Mouse (Mus musculus) liver, embryonic 14.5 days (tissue): ENCODE measurements at regions not wholly inside any gene's neighbourhood (a gene's known extent, or its start where the extent isn't known, plus 50 kb on each side); places are given as distances from the start of the nearest gene placed in this dataset.

Source experiments
- ATAC-seq: fragments of 200-750 bp; cut with Nextera tagmentation; 2 replicates; pipeline ENCODE4 v1.8.0; 2017; ENCODE audit warnings: moderate number of reproducible peaks, mild to moderate bottlenecking, moderate library complexity; ENCODE audit not compliant: insufficient read depth
- DNase-seq, 3 experiments: peaks; one replicate each; pipeline ENCODE4 v3.0.0-alpha.2; 2012 to 2013; ENCODE audit warnings: low read depth in 3 of 3, low spot score in 3 of 3
- H3K27ac ChIP-seq: fragments of 300-500 bp; sonication (generic); 2 replicates; pipeline ENCODE4 v1.5.1; 2014; ENCODE audit warnings: moderate library complexity, mild to moderate bottlenecking, control low read depth, inconsistent platforms
- H3K27me3 ChIP-seq: fragments of 300-500 bp; sonication (generic); 2 replicates; pipeline ENCODE4 v1.6.1; 2014; ENCODE audit warnings: mild to moderate bottlenecking, low read length, moderate library complexity; ENCODE audit not compliant: control insufficient read depth, insufficient read depth
- H3K36me3 ChIP-seq: fragments of 300-500 bp; sonication (generic); replicated peaks from 2 replicates; pipeline ENCODE4 v1.6.1; 2014; ENCODE audit warnings: low read depth; ENCODE audit not compliant: control insufficient read depth, insufficient read depth
- H3K4me1 ChIP-seq, 2 experiments: fragments of 200-500 bp in 1 of 2; fragments of 300-500 bp in 1 of 2; sonication (generic) in 1 of 2; replicated peaks; 2 replicates each; pipeline ENCODE4 v1.6.1; 2012 to 2014; ENCODE audit warnings: antibody characterized with exemption in 1 of 2, inconsistent platforms in 1 of 2, low read length in 1 of 2; ENCODE audit not compliant: control insufficient read depth in 2 of 2, insufficient read depth in 2 of 2
- H3K4me2 ChIP-seq: fragments of 300-500 bp; sonication (generic); 2 replicates; pipeline ENCODE4 v1.6.1; 2014; ENCODE audit warnings: low read depth, mild to moderate bottlenecking, control low read depth, moderate library complexity
- H3K4me3 ChIP-seq, 2 experiments: fragments of 200-500 bp in 1 of 2; fragments of 300-500 bp in 1 of 2; sonication (generic) in 1 of 2; 2 replicates each; pipeline ENCODE4 v1.5.1; 2012 to 2014; ENCODE audit warnings: low read depth in 2 of 2, low read length in 2 of 2, mild to moderate bottlenecking in 2 of 2, control low read depth in 1 of 2, inconsistent platforms in 1 of 2, moderate library complexity in 1 of 2; ENCODE audit not compliant: insufficient read depth in 1 of 2
- H3K9ac ChIP-seq: fragments of 300-500 bp; sonication (generic); replicated peaks from 2 replicates; pipeline ENCODE4 v1.6.1; 2014; ENCODE audit warnings: mild to moderate bottlenecking, control low read depth, moderate library complexity
- H3K9me3 ChIP-seq: fragments of 300-500 bp; sonication (generic); 2 replicates; pipeline ENCODE4 v1.6.1; 2016; ENCODE audit warnings: low read length, mixed read lengths; ENCODE audit not compliant: control insufficient read depth
- CTCF ChIP-seq: IDR thresholded peaks from 2 replicates; pipeline ENCODE4 v1.5.1; 2016; ENCODE audit warnings: antibody characterized with exemption, low read depth, control low read depth
- EP300 ChIP-seq: IDR thresholded peaks from 2 replicates; pipeline ENCODE4 v1.6.1; 2016; ENCODE audit warnings: antibody characterized with exemption, low read depth
- WGBS: fragments of 180-500 bp; shearing (Covaris S2); extraction: QIAGEN DNeasy Blood & Tissue Kit; methylation state at CpG from one replicate; pipeline ENCODE4 v1.1.7; 2014; ENCODE audit not compliant: insufficient replicate concordance; 5-methylcytosine and 5-hydroxymethylcytosine counted together

DNA sequence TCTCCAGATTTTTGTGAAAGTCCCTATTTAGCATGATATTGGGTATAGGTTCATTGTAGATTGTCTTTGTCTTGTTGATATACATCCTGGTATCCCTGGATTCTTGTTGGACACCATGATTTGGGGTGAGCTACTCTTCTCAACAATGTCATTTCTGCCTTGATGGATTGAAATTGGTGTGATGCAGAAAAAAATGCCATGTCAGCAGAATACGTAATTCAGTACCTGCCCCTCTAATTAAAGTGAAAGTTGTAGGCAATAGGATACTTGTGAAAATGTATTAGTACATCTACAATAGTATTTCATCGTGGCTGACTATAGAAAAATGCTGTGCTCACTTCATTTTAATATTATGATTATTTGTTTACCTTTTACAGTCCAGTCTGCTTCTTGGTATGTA is 280.7 kb upstream of the Gm21293 start:
- no peaks in the 10 kb centered on the region for H3K36me3 ChIP-seq
- no peak for DNase-seq
- WGBS: 49% methylated on average over 2 of the region's 2 CpGs
- H3K27me3 ChIP-seq: no peaks in the 10 kb centered on the region
- no peak for TF ChIP-seq CTCF
- no peak for TF ChIP-seq EP300
- no peak overlapping the region for H3K9ac ChIP-seq
- no peaks in the 10 kb centered on the region for H3K9me3 ChIP-seq
- no peak overlapping the region for H3K27ac ChIP-seq
- H3K4me2 ChIP-seq: no peak overlapping the region
- no peaks in the 10 kb centered on the region for H3K4me1 ChIP-seq
- ATAC-seq: no peak
- no peak overlapping the region for H3K4me3 ChIP-seq

DNA sequence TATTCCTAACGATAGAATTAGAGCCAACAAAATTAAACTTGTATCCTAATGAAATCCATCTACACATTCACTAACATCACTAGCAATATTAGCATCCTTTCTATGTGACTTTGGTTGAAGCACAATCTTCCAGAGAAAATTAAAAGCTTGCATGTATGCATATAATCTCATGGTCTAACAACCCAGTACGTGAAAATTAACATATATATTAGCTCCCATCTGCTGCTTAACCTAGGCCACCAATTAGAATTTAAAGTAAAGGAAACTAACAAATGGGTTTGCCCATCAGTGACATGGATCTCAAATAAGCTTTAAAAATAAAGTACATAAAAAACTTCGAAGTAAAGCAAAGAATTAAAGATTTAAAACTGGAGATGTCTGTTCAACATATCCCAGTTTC is 278.9 kb upstream of the Gm21293 start:
- Histone ChIP-seq H3K4me1 (no peaks in the 10 kb centered on the region), H3K27me3 (no peaks in the 10 kb centered on the region), H3K4me2 (no peak overlapping the region), H3K36me3 (no peaks in the 10 kb centered on the region), H3K9ac (no peak overlapping the region), H3K27ac (no peak overlapping the region), H3K4me3 (no peak overlapping the region), H3K9me3 (no peaks in the 10 kb centered on the region)
- DNase-seq (no peak), ATAC-seq (no peak)
- TF ChIP-seq CTCF: no peak
- no peak for TF ChIP-seq EP300
- WGBS: 43% methylated on average over 3 of the region's 3 CpGs

GRCm38 (mm10) chr10:103910098-103910497 is 232.7 kb upstream of the Gm21293 start:
- TF ChIP-seq CTCF (no peak), EP300 (no peak)
- 61% methylated on average over 2 of the region's 2 CpGs for WGBS
- Histone ChIP-seq H3K9ac (no peak overlapping the region), H3K9me3 (no peaks in the 10 kb centered on the region), H3K4me2 (no peak overlapping the region), H3K27ac (no peak overlapping the region), H3K4me3 (no peak overlapping the region), H3K4me1 (no peaks in the 10 kb centered on the region), H3K36me3 (no peaks in the 10 kb centered on the region), H3K27me3 (no peaks in the 10 kb centered on the region)
- ATAC-seq: no peak
- DNase-seq: no peak

DNA sequence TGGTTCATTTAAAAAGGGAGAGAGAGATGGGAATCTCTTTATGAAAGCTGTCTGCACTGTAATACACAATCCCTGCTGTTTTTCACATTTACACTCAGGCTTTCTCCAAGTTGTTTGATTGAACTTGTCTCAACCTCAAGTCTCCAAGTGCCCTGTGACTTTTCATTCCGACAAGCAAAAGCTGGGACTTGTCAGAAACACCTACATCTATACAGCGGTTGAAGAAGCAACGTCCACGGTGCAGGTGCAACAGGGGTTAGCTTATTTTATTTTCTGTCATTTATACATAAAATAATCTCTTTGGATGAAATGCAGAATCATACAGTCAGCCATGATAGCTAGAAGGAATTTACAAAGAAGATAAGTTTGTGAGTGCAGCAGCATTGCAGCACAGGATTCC is 184.6 kb upstream of the Gm21293 start:
- DNase-seq: no peak

GRCm38 (mm10) chr10:103976059-103976458 is 166.7 kb upstream of the Gm21293 start:
- TF ChIP-seq CTCF (no peak), EP300 (no peak)
- Histone ChIP-seq H3K9ac (no peak overlapping the region), H3K36me3 (no peaks in the 10 kb centered on the region), H3K4me2 (no peak overlapping the region), H3K27ac (no peak overlapping the region), H3K4me1 (no peaks in the 10 kb centered on the region), H3K9me3 (no peaks in the 10 kb centered on the region), H3K27me3 (no peaks in the 10 kb centered on the region), H3K4me3 (no peak overlapping the region)
- no peak for ATAC-seq
- WGBS: 78% methylated on average over 6 of the region's 6 CpGs
- DNase-seq: no peak

More for the DNA sequence above, 184.6 kb upstream of the Gm21293 start:
- no peaks in the 10 kb centered on the region for H3K9me3 ChIP-seq
- WGBS: 68% methylated on average over 4 of the region's 4 CpGs
- no peak overlapping the region for H3K4me3 ChIP-seq
- H3K36me3 ChIP-seq: no peaks in the 10 kb centered on the region
- no peak for ATAC-seq
- no peak overlapping the region for H3K4me2 ChIP-seq
- no peaks in the 10 kb centered on the region for H3K4me1 ChIP-seq
- no peak overlapping the region for H3K27ac ChIP-seq
- no peaks in the 10 kb centered on the region for H3K27me3 ChIP-seq
- H3K9ac ChIP-seq: no peak overlapping the region
- TF ChIP-seq EP300: no peak
- TF ChIP-seq CTCF: no peak
